Mouse (Mus musculus): ENCODE results near the gene C3ar1. TPM values are rescaled to one million over a fixed set of nuclear protein-coding genes. Genes with fewer than 3 reads are reported as not detected.

C3ar1 gene
- polyA plus RNA-seq, 1 experiment from 2014 or later = 3.1 TPM

DNA sequence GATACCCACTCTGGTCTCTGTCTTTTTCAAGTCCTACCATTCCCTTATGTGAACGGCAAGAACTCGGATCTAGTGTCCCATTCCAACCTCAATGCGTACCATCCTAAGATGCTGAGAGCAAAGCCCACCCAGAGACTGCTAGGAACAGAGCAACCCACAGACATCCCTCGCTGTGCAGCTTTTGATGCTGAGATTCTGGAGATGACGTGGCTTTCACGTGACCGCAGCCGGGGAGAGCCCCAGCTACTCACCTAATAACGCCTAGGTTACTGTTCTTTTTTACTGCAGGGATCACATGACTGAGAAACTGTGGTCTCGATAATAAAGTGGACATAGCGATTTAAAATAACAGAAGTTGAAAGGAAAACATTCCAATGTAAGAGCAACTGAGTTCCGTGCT is 1.4 kb downstream of the C3ar1 start:
- Histone ChIP-seq H3K4me3 (ENCODE audit: control insufficient read depth in 1 of 2, insufficient read depth in 1 of 2, low read depth in 1 of 2, low read length in 2 of 2) (no peak overlapping the region), H3K36me3 (ENCODE audit: control insufficient read depth, insufficient read depth, low read length) (no peaks in the 10 kb centered on the region), H3K9ac (ENCODE audit: low read length) (no peak overlapping the region), H3K9me3 (ENCODE audit: control insufficient read depth, low read length) (no peaks in the 10 kb centered on the region), H3K27me3 (ENCODE audit: control insufficient read depth, insufficient read depth, low read length) (no peaks in the 10 kb centered on the region), H3K27ac (replicated peaks in 1 of 2; ENCODE audit: control insufficient read depth in 1 of 2, insufficient read depth in 1 of 2, low read depth in 2 of 2, low read length in 2 of 2) (no peak overlapping the region), H3K4me1 (ENCODE audit: control insufficient read depth in 2 of 2, insufficient read depth in 2 of 2, low read length in 2 of 2) (peaks cover 3 to 5% of the 10 kb centered on the region in 2 experiments; a peak in 3 of 4 replicates), H3K4me2 (ENCODE audit: low read length) (no peak overlapping the region)
- 79% methylated on average over 12 of the region's 12 CpGs for whole genome bisulfite sequencing
- no peak for ATAC-seq (ENCODE audit: insufficient number of reproducible peaks, insufficient read depth, low FRiP score, low read depth)

GRCm38 (mm10) chr6:122852696-122853095 is 3.3 kb downstream of the C3ar1 start:
- Histone ChIP-seq H3K9ac (ENCODE audit: low read length) (no peak overlapping the region), H3K36me3 (ENCODE audit: control insufficient read depth, insufficient read depth, low read length) (no peaks in the 10 kb centered on the region), H3K9me3 (ENCODE audit: control insufficient read depth, low read length) (no peaks in the 10 kb centered on the region), H3K27me3 (ENCODE audit: control insufficient read depth, insufficient read depth, low read length) (no peaks in the 10 kb centered on the region), H3K4me3 (ENCODE audit: control insufficient read depth in 1 of 2, insufficient read depth in 1 of 2, low read depth in 1 of 2, low read length in 2 of 2) (no peak overlapping the region), H3K4me1 (ENCODE audit: control insufficient read depth in 2 of 2, insufficient read depth in 2 of 2, low read length in 2 of 2) (peaks cover 3 to 5% of the 10 kb centered on the region in 2 experiments; a peak in 3 of 4 replicates), H3K4me2 (ENCODE audit: low read length) (no peak overlapping the region), H3K27ac (replicated peaks in 1 of 2; ENCODE audit: control insufficient read depth in 1 of 2, insufficient read depth in 1 of 2, low read depth in 2 of 2, low read length in 2 of 2) (no peak overlapping the region)
- ATAC-seq (ENCODE audit: insufficient number of reproducible peaks, insufficient read depth, low FRiP score, low read depth) = no peak
- 66% methylated on average over 2 of the region's 2 CpGs for WGBS

DNA sequence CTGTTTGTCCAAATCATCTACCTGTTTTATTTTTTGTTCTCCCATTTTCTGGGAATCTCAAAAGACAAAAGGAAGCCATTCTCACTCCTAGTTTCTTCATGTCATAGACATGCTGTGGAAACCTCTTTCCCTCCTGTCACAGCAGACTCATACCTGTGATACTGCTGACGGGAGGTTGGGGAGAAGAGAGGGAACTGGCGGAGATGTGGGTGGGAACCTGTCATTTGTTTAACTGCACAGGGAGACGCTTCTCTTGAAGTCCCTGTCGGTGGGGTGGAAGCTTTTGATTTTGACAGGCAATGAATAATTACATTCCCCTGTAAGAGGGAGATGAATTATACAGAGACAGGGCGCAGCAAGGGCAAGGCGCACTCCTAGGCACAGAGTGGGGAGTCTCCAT is 12.2 kb downstream of the C3ar1 start:
- Histone ChIP-seq H3K4me2 (ENCODE audit: low read length) (no peak overlapping the region), H3K4me1 (ENCODE audit: control insufficient read depth in 2 of 2, insufficient read depth in 2 of 2, low read length in 2 of 2) (no peaks in the 10 kb centered on the region), H3K27me3 (ENCODE audit: control insufficient read depth, insufficient read depth, low read length) (no peaks in the 10 kb centered on the region), H3K9me3 (ENCODE audit: control insufficient read depth, low read length) (no peaks in the 10 kb centered on the region), H3K36me3 (ENCODE audit: control insufficient read depth, insufficient read depth, low read length) (peaks cover 71% of the 10 kb centered on the region), H3K27ac (replicated peaks in 1 of 2; ENCODE audit: control insufficient read depth in 1 of 2, insufficient read depth in 1 of 2, low read depth in 2 of 2, low read length in 2 of 2) (no peak overlapping the region), H3K9ac (ENCODE audit: low read length) (no peak overlapping the region), H3K4me3 (ENCODE audit: control insufficient read depth in 1 of 2, insufficient read depth in 1 of 2, low read depth in 1 of 2, low read length in 2 of 2) (no peak overlapping the region)
- no peak for ATAC-seq (ENCODE audit: insufficient number of reproducible peaks, insufficient read depth, low FRiP score, low read depth)
- WGBS = 84% methylated on average over 6 of the region's 6 CpGs

GRCm38 (mm10) chr6:122837539-122837938 is 18.4 kb downstream of the C3ar1 start:
- Histone ChIP-seq H3K4me1 (ENCODE audit: control insufficient read depth in 2 of 2, insufficient read depth in 2 of 2, low read length in 2 of 2) (no peaks in the 10 kb centered on the region), H3K4me3 (ENCODE audit: control insufficient read depth in 1 of 2, insufficient read depth in 1 of 2, low read depth in 1 of 2, low read length in 2 of 2) (no peak overlapping the region), H3K27ac (replicated peaks in 1 of 2; ENCODE audit: control insufficient read depth in 1 of 2, insufficient read depth in 1 of 2, low read depth in 2 of 2, low read length in 2 of 2) (no peak overlapping the region), H3K27me3 (ENCODE audit: control insufficient read depth, insufficient read depth, low read length) (no peaks in the 10 kb centered on the region), H3K4me2 (ENCODE audit: low read length) (no peak overlapping the region), H3K9ac (ENCODE audit: low read length) (no peak overlapping the region), H3K36me3 (ENCODE audit: control insufficient read depth, insufficient read depth, low read length) (peaks cover 93% of the 10 kb centered on the region), H3K9me3 (ENCODE audit: control insufficient read depth, low read length) (peaks cover 6% of the 10 kb centered on the region; the same call in 1 of the 2 replicates)
- ATAC-seq (ENCODE audit: insufficient number of reproducible peaks, insufficient read depth, low FRiP score, low read depth) = no peak
- 87% methylated on average over 5 of the region's 5 CpGs for WGBS

- 93% methylated on average over 3 of the region's 3 CpGs for WGBS
- Histone ChIP-seq H3K27me3 (ENCODE audit: control insufficient read depth, insufficient read depth, low read length) (no peaks in the 10 kb centered on the region), H3K4me3 (ENCODE audit: control insufficient read depth in 1 of 2, insufficient read depth in 1 of 2, low read depth in 1 of 2, low read length in 2 of 2) (no peak overlapping the region), H3K27ac (replicated peaks in 1 of 2; ENCODE audit: control insufficient read depth in 1 of 2, insufficient read depth in 1 of 2, low read depth in 2 of 2, low read length in 2 of 2) (no peak overlapping the region), H3K36me3 (ENCODE audit: control insufficient read depth, insufficient read depth, low read length) (peaks cover 97% of the 10 kb centered on the region), H3K4me2 (ENCODE audit: low read length) (no peak overlapping the region), H3K9me3 (ENCODE audit: control insufficient read depth, low read length) (peaks cover 6% of the 10 kb centered on the region; the same call in 1 of the 2 replicates), H3K4me1 (ENCODE audit: control insufficient read depth in 2 of 2, insufficient read depth in 2 of 2, low read length in 2 of 2) (no peaks in the 10 kb centered on the region), H3K9ac (ENCODE audit: low read length) (no peak overlapping the region)
- no peak for ATAC-seq (ENCODE audit: insufficient number of reproducible peaks, insufficient read depth, low FRiP score, low read depth)
Observed at GRCm38 (mm10) chr6:122836974-122837373, 19.0 kb downstream of the C3ar1 start.

DNA sequence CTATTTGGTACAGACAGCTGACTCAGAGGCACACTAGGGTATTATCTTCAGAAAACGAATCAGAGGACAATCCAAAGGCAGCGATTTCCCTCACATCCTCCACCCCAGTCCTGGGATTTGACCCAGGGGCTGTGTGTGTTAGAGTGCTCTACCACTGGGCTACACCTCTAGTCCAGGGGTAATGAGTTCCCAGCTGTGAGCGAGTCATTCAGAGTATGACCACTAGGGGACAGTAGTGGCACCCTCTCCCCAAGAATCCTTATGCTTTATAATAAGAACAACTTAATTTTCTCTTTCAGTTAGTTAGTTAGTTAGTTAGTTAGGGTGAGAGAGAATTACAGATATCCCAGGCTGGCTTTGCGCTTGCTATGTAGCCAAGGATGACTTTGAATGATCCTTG is 21.6 kb downstream of the C3ar1 start:
- peaks cover 94% of the 10 kb centered on the region for H3K36me3 ChIP-seq (ENCODE audit: control insufficient read depth, insufficient read depth, low read length)

DNA sequence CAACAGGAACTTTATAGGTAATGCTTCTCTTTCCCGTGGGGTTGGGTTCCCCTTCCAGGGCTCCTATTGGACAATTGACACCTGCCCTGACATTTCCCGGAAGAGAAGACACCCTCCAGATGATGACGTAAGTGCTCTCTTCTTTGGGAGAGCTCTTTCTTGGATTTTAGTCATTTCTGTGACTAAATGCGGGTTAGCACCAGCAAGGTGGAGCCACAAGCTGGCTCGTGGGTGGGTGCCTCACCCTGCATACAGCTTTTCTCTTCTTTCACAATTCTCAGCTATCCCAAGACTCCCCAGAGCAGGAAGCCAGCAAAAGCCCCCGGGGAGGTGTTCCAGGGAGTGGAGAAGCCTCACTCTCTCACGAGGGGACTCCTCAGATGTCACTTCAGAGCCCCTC is 23.1 kb downstream of the C3ar1 start:
- H3K4me2 ChIP-seq (ENCODE audit: low read length) = no peak overlapping the region
- H3K27ac ChIP-seq (replicated peaks in 1 of 2; ENCODE audit: control insufficient read depth in 1 of 2, insufficient read depth in 1 of 2, low read depth in 2 of 2, low read length in 2 of 2) = no peak overlapping the region
- ATAC-seq (ENCODE audit: insufficient number of reproducible peaks, insufficient read depth, low FRiP score, low read depth) = no peak
- H3K4me3 ChIP-seq (ENCODE audit: control insufficient read depth in 1 of 2, insufficient read depth in 1 of 2, low read depth in 1 of 2, low read length in 2 of 2) = no peak overlapping the region
- no peaks in the 10 kb centered on the region for H3K27me3 ChIP-seq (ENCODE audit: control insufficient read depth, insufficient read depth, low read length)
- H3K36me3 ChIP-seq (ENCODE audit: control insufficient read depth, insufficient read depth, low read length) = peaks cover 91% of the 10 kb centered on the region
- peaks cover 6% of the 10 kb centered on the region; the same call in 1 of the 2 replicates for H3K9me3 ChIP-seq (ENCODE audit: control insufficient read depth, low read length)
- no peaks in the 10 kb centered on the region for H3K4me1 ChIP-seq (ENCODE audit: control insufficient read depth in 2 of 2, insufficient read depth in 2 of 2, low read length in 2 of 2)
- no peak overlapping the region for H3K9ac ChIP-seq (ENCODE audit: low read length)
- WGBS = 82% methylated on average over 7 of the region's 7 CpGs

More for the DNA sequence above, 21.6 kb downstream of the C3ar1 start:
- no peaks in the 10 kb centered on the region for H3K4me1 ChIP-seq (ENCODE audit: control insufficient read depth in 2 of 2, insufficient read depth in 2 of 2, low read length in 2 of 2)
- H3K27me3 ChIP-seq (ENCODE audit: control insufficient read depth, insufficient read depth, low read length) = no peaks in the 10 kb centered on the region
- no peak overlapping the region for H3K4me2 ChIP-seq (ENCODE audit: low read length)
- 68% methylated on average over 4 of the region's 4 CpGs for WGBS
- no peak overlapping the region for H3K27ac ChIP-seq (replicated peaks in 1 of 2; ENCODE audit: control insufficient read depth in 1 of 2, insufficient read depth in 1 of 2, low read depth in 2 of 2, low read length in 2 of 2)
- peaks cover 6% of the 10 kb centered on the region; the same call in 1 of the 2 replicates for H3K9me3 ChIP-seq (ENCODE audit: control insufficient read depth, low read length)
- H3K4me3 ChIP-seq (ENCODE audit: control insufficient read depth in 1 of 2, insufficient read depth in 1 of 2, low read depth in 1 of 2, low read length in 2 of 2) = no peak overlapping the region
- ATAC-seq (ENCODE audit: insufficient number of reproducible peaks, insufficient read depth, low FRiP score, low read depth) = no peak
- no peak overlapping the region for H3K9ac ChIP-seq (ENCODE audit: low read length)

GRCm38 (mm10) chr6:122828086-122828485 is 27.9 kb downstream of the C3ar1 start:
- Histone ChIP-seq H3K9ac (ENCODE audit: low read length) (no peak overlapping the region), H3K4me2 (ENCODE audit: low read length) (no peak overlapping the region), H3K27me3 (ENCODE audit: control insufficient read depth, insufficient read depth, low read length) (no peaks in the 10 kb centered on the region), H3K4me1 (ENCODE audit: control insufficient read depth in 2 of 2, insufficient read depth in 2 of 2, low read length in 2 of 2) (peaks cover 27 to 32% of the 10 kb centered on the region in 2 experiments), H3K9me3 (ENCODE audit: control insufficient read depth, low read length) (no peaks in the 10 kb centered on the region), H3K4me3 (ENCODE audit: control insufficient read depth in 1 of 2, insufficient read depth in 1 of 2, low read depth in 1 of 2, low read length in 2 of 2) (no peak overlapping the region), H3K36me3 (ENCODE audit: control insufficient read depth, insufficient read depth, low read length) (peaks cover 46% of the 10 kb centered on the region), H3K27ac (replicated peaks in 1 of 2; ENCODE audit: control insufficient read depth in 1 of 2, insufficient read depth in 1 of 2, low read depth in 2 of 2, low read length in 2 of 2) (no peak overlapping the region)
- 53% methylated on average over 13 of the region's 13 CpGs for WGBS
- ATAC-seq (ENCODE audit: insufficient number of reproducible peaks, insufficient read depth, low FRiP score, low read depth) = no peak
